Mouse (Mus musculus): ENCODE results near the gene Lig1. TPM values are rescaled to one million over a fixed set of nuclear protein-coding genes. Genes with fewer than 3 reads are reported as not detected.

Gene Lig1
- polyA plus RNA-seq, 1 experiment from 2014 or later, result 78.5 TPM

GRCm38 (mm10) chr7:13321424-13321823 lies 44.3 kb downstream of the Lig1 start:
- H3K4me1 ChIP-seq, result no peaks in the 10 kb centered on the region
- no peak for ATAC-seq (ENCODE audit: low FRiP score)
- H3K27ac ChIP-seq, result no peak overlapping the region
- no peak overlapping the region for H3K4me3 ChIP-seq
- H3K36me3 ChIP-seq, result no peaks in the 10 kb centered on the region
- H3K9me3 ChIP-seq (replicated peaks), result no peaks in the 10 kb centered on the region
- H3K27me3 ChIP-seq, result no peaks in the 10 kb centered on the region
- WGBS, result 92% methylated on average over 3 of the region's 3 CpGs
- no peak overlapping the region for H3K9ac ChIP-seq
- H3K4me2 ChIP-seq (replicated peaks), result no peak overlapping the region

- H3K36me3 ChIP-seq, result no peaks in the 10 kb centered on the region
- ATAC-seq (ENCODE audit: low FRiP score), result no peak
- no peaks in the 10 kb centered on the region for H3K27me3 ChIP-seq
- H3K4me2 ChIP-seq (replicated peaks), result no peak within 1 kb of the TSS
- no peaks in the 10 kb centered on the region for H3K9me3 ChIP-seq (replicated peaks)
- no peak within 1 kb of the TSS for H3K27ac ChIP-seq
- H3K4me1 ChIP-seq, result no peaks in the 10 kb centered on the region
- no peak within 1 kb of the TSS for H3K9ac ChIP-seq
- WGBS, result 93% methylated on average over 2 of the region's 2 CpGs
- H3K4me3 ChIP-seq, result no peak within 1 kb of the TSS
Observed at GRCm38 (mm10) chr7:13324316-13324715, 47.2 kb downstream of the Lig1 start, which contains the start of gene Pla2g4c. Gene Pla2g4c (plus strand): TSS chr7:13324655.

GRCm38 (mm10) chr7:13330575-13330974 lies 53.5 kb downstream of the Lig1 start:
- WGBS, result 94% methylated on average over 2 of the region's 2 CpGs
- Histone ChIP-seq H3K27me3 (no peaks in the 10 kb centered on the region), H3K4me3 (no peak overlapping the region), H3K4me2 (replicated peaks) (no peak overlapping the region), H3K4me1 (no peaks in the 10 kb centered on the region), H3K9me3 (replicated peaks) (no peaks in the 10 kb centered on the region), H3K9ac (no peak overlapping the region), H3K27ac (no peak overlapping the region), H3K36me3 (peaks cover 10% of the 10 kb centered on the region; the same call in 1 of the 2 replicates)
- no peak for ATAC-seq (ENCODE audit: low FRiP score)

- peaks cover 37% of the 10 kb centered on the region for H3K36me3 ChIP-seq
- peaks cover 9% of the 10 kb centered on the region; the same call in 1 of the 2 replicates for H3K9me3 ChIP-seq (replicated peaks)
- ATAC-seq (ENCODE audit: low FRiP score), result no peak
- no peak overlapping the region for H3K4me2 ChIP-seq (replicated peaks)
- no peak overlapping the region for H3K9ac ChIP-seq
- no peak overlapping the region for H3K27ac ChIP-seq
- no peak overlapping the region for H3K4me3 ChIP-seq
- no peaks in the 10 kb centered on the region for H3K27me3 ChIP-seq
- no peaks in the 10 kb centered on the region for H3K4me1 ChIP-seq
Observed at GRCm38 (mm10) chr7:13355943-13356342, 78.9 kb downstream of the Lig1 start.

Other genes with a start within 250 kb of the Lig1 start
- gene Chmp2a, start 242.5 kb upstream of the Lig1 start, polyA plus RNA-seq (2016; fragmentation: Nextera tagmentation; extraction: Ambion mirVana), result 148 and 152 TPM in 2 replicates
- gene Ube2m, start 239.0 kb upstream of the Lig1 start, polyA plus RNA-seq (2016; fragmentation: Nextera tagmentation; extraction: Ambion mirVana), result 173 and 180 TPM in 2 replicates
- 4.9 and 5.7 TPM in 2 replicates for gene Mzf1, start 222.5 kb upstream of the Lig1 start, polyA plus RNA-seq (2016; fragmentation: Nextera tagmentation; extraction: Ambion mirVana)
- gene Vmn1r85, start 182.1 kb upstream of the Lig1 start, polyA plus RNA-seq (2016; fragmentation: Nextera tagmentation; extraction: Ambion mirVana), result not detected in 2 replicates
- gene Vmn1r86, start 157.4 kb upstream of the Lig1 start, polyA plus RNA-seq (2016; fragmentation: Nextera tagmentation; extraction: Ambion mirVana), result not detected in 2 replicates
- not detected in 2 replicates for gene Vmn1r87, start 137.1 kb upstream of the Lig1 start, polyA plus RNA-seq (2016; fragmentation: Nextera tagmentation; extraction: Ambion mirVana)
- gene Vmn1r88, start 117.7 kb upstream of the Lig1 start, polyA plus RNA-seq (2016; fragmentation: Nextera tagmentation; extraction: Ambion mirVana), result not detected in 2 replicates
- not detected in 2 replicates for gene Vmn1r89, start 64.3 kb upstream of the Lig1 start, polyA plus RNA-seq (2016; fragmentation: Nextera tagmentation; extraction: Ambion mirVana)
- gene Zswim9, start 1.4 kb downstream of the Lig1 start, polyA plus RNA-seq (2016; fragmentation: Nextera tagmentation; extraction: Ambion mirVana), result 17.3 and 19.0 TPM in 2 replicates
- gene Pla2g4c, start 47.4 kb downstream of the Lig1 start, polyA plus RNA-seq (2016; fragmentation: Nextera tagmentation; extraction: Ambion mirVana), result 0.73 and 0.93 TPM in 2 replicates
- 0.15 TPM in 1 of 2 replicates, not detected in the other for gene Cabp5, start 120.8 kb downstream of the Lig1 start, polyA plus RNA-seq (2016; fragmentation: Nextera tagmentation; extraction: Ambion mirVana)
- gene Bsph1, start 173.6 kb downstream of the Lig1 start, polyA plus RNA-seq (2016; fragmentation: Nextera tagmentation; extraction: Ambion mirVana), result not detected in 2 replicates